Mouse (Mus musculus) spleen, adult 2 months (tissue): Measurements from ENCODE around the gene Tm6sf2. TPM values are rescaled to one million over a fixed set of nuclear protein-coding genes. Genes with fewer than 3 reads are reported as not detected.

Experiments used
- DNase-seq, 2 experiments: peaks; one replicate each; pipeline versions ENCODE4 v3.0.0 to v3.0.0-alpha.2; 2012 to 2021; ENCODE audit warnings: low spot score in 2 of 2, low read depth in 1 of 2
- H3K27ac ChIP-seq: fragments of 200-500 bp; 2 replicates; pipeline ENCODE4 v1.5.1; 2012; ENCODE audit warnings: low read length, inconsistent platforms; ENCODE audit not compliant: insufficient read depth
- H3K27me3 ChIP-seq: fragments of 200-500 bp; 2 replicates; pipeline ENCODE4 v1.6.1; 2012; ENCODE audit warnings: mild to moderate bottlenecking, moderate library complexity, low read length, inconsistent platforms; ENCODE audit not compliant: control insufficient read depth, insufficient read depth
- H3K36me3 ChIP-seq: fragments of 200-500 bp; 2 replicates; pipeline ENCODE4 v1.6.1; 2012; ENCODE audit warnings: mild to moderate bottlenecking, low read length, inconsistent platforms; ENCODE audit not compliant: control insufficient read depth, insufficient read depth
- H3K4me1 ChIP-seq: fragments of 200-500 bp; 2 replicates; pipeline ENCODE4 v1.6.1; 2011; ENCODE audit warnings: inconsistent platforms; ENCODE audit not compliant: control insufficient read depth, insufficient read depth, insufficient read length
- H3K4me3 ChIP-seq: fragments of 200-500 bp; 2 replicates; pipeline ENCODE4 v1.5.1; 2011; ENCODE audit warnings: mild to moderate bottlenecking, inconsistent platforms; ENCODE audit not compliant: insufficient read depth, insufficient read length; ENCODE audit errors: extremely low read depth
- CTCF ChIP-seq: fragments of 200-500 bp; IDR thresholded peaks from 2 replicates; pipeline ENCODE4 v1.5.1; 2011; ENCODE audit warnings: mild to moderate bottlenecking, inconsistent platforms; ENCODE audit not compliant: insufficient read depth, insufficient read length, insufficient replicate concordance; ENCODE audit errors: extremely low read depth
- POLR2A ChIP-seq: fragments of 200-500 bp; IDR thresholded peaks from 2 replicates; pipeline ENCODE4 v1.6.1; 2011; ENCODE audit warnings: low read depth, low read length, inconsistent platforms
- WGBS: fragments of 180-500 bp; shearing (Covaris S2); methylation state at CpG from one replicate; pipeline ENCODE4 v1.1.7; 2018; 5-methylcytosine and 5-hydroxymethylcytosine counted together
- polyA plus RNA-seq: library from polyadenylated mRNA; depleted of rRNA; stranded (reverse); fragments of >200 nt; gene quantifications from 2 replicates; pipeline ENCODE4 v1.2.3, GENCODE M21; 2012; rRNA removed

Tm6sf2 gene
- 2.0 and 2.3 TPM in 2 replicates for polyA plus RNA-seq

GRCm38 (mm10) chr8:70072441-70073069 lies at the start of gene Tm6sf2:
TSS of gene Tm6sf2 (plus strand) at chr8:70072924.
- DNase-seq = no peak
- Histone ChIP-seq H3K27me3 (no peaks in the 10 kb centered on the region), H3K4me3 (no peak within 1 kb of the TSS), H3K36me3 (peaks cover 20% of the 10 kb centered on the region), H3K4me1 (peaks cover 3% of the 10 kb centered on the region; the same call in 1 of the 2 replicates), H3K27ac (no peak within 1 kb of the TSS)
- no peak for TF ChIP-seq CTCF
- no peak for TF ChIP-seq POLR2A
- 16% methylated on average over 24 of the region's 27 CpGs for WGBS

DNA sequence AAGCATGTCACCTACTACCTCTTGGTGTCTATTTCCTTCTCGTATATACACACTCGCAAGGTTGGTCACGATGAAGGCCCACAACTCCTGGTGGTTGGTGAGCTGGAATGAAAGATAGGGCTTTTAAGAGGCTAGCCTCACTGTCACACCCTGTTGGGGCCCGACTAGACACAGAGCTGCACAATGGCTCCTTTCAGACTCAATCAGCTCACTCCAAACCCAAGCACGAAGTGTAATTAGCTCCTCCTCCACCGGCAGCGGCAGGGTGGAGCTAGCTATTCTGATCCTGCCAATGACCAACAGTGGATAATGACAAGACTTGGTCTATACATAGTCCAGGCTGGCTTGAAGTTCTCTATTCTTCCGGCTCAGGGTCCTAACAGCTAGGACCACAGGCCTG lies 49.1 kb upstream of the Tm6sf2 start:
- no peak for DNase-seq
- TF ChIP-seq CTCF (no peak), POLR2A (no peak)
- Histone ChIP-seq H3K27me3 (no peaks in the 10 kb centered on the region), H3K4me1 (no peaks in the 10 kb centered on the region), H3K4me3 (no peak overlapping the region), H3K27ac (no peak overlapping the region), H3K36me3 (peaks cover 85% of the 10 kb centered on the region)
- WGBS = 88% methylated on average over 8 of the region's 8 CpGs

GRCm38 (mm10) chr8:70026151-70026550 lies 46.6 kb upstream of the Tm6sf2 start:
- 95% methylated on average over 2 of the region's 2 CpGs for WGBS
- no peak for DNase-seq
- no peaks in the 10 kb centered on the region for H3K27me3 ChIP-seq
- H3K4me3 ChIP-seq = no peak overlapping the region
- TF ChIP-seq CTCF (no peak), POLR2A (no peak)
- no peaks in the 10 kb centered on the region for H3K4me1 ChIP-seq
- H3K36me3 ChIP-seq = peaks cover 76% of the 10 kb centered on the region
- no peak overlapping the region for H3K27ac ChIP-seq

GRCm38 (mm10) chr8:70030255-70030654 lies 42.5 kb upstream of the Tm6sf2 start:
- H3K27me3 ChIP-seq = no peaks in the 10 kb centered on the region
- H3K36me3 ChIP-seq = peaks cover 45% of the 10 kb centered on the region
- no peak for TF ChIP-seq POLR2A
- no peak for TF ChIP-seq CTCF
- H3K4me1 ChIP-seq = no peaks in the 10 kb centered on the region
- H3K27ac ChIP-seq = no peak overlapping the region
- DNase-seq = no peak
- H3K4me3 ChIP-seq = no peak overlapping the region
- WGBS = 89% methylated on average over 1 of the region's 1 CpGs

DNA sequence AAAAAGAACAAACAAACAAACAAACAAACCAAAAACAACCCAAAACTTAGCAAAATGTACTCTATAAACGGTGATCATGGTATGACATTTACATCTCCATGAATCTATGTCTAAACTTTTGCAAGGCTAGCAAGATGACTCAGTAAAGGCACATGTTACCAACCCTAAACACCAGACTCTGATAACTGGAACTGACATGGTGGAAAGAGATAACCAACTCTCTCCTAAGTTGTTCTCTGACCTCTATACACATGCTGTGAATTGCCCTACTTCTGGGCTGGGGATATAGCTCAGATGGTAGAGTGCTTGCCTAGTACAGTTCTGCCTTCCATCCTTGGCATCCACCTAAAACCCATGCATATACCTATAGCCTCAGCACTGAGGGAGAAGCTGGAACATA lies 34.7 kb upstream of the Tm6sf2 start:
- WGBS = 85% methylated on average over 1 of the region's 1 CpGs
- TF ChIP-seq CTCF = no peak
- no peak for TF ChIP-seq POLR2A

DNA sequence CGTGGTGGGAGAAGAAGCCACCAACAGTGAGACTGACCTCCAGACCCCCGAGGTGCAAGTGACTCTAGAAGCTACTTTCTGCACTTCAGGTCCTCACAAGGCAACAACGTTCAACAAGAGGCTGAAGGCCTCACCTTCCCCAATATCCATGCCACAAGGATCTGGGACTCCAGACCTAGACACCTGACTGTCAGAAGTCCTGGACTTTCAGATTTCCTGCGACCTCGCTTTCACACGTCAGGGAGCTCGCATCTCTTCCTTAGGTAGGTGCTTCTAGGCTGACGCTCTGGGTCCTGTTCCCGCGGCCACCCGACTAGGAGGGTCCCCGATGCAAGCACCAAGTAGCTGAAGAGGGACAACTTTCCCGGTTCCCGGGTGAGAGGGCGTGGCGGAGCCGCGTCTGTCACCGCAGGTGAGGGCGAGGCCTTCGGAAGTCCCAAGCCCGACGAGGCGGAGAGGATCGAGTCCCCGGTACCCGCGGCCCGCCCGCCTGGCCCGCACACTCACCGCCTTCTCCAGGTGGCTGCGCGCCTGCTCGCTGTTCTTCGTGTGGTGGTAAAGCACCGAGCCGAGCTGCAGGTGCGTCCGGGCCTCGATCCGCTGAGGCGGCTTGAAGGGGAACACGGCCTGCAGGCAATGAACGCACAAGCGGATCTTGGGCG lies 30.7 kb upstream of the Tm6sf2 start:
- Histone ChIP-seq H3K36me3 (no peaks in the 10 kb centered on the region), H3K4me3 (peak overlapping the region; percentile 78), H3K27ac (peak overlapping the region; percentile 60), H3K4me1 (peaks cover 9% of the 10 kb centered on the region; the same call in 1 of the 2 replicates), H3K27me3 (no peaks in the 10 kb centered on the region)
- peak in 1 of 2 experiments; percentile 22 for DNase-seq
- TF ChIP-seq CTCF (no peak), POLR2A (no peak)
- WGBS = 1% methylated on average over 46 of the region's 47 CpGs

More for the DNA sequence above, 34.7 kb upstream of the Tm6sf2 start:
- H3K4me1 ChIP-seq = peaks cover 6% of the 10 kb centered on the region; the same call in 1 of the 2 replicates
- DNase-seq = no peak
- no peaks in the 10 kb centered on the region for H3K27me3 ChIP-seq
- peaks cover 2% of the 10 kb centered on the region; the same call in 1 of the 2 replicates for H3K36me3 ChIP-seq
- H3K4me3 ChIP-seq = no peak overlapping the region
- no peak overlapping the region for H3K27ac ChIP-seq

DNA sequence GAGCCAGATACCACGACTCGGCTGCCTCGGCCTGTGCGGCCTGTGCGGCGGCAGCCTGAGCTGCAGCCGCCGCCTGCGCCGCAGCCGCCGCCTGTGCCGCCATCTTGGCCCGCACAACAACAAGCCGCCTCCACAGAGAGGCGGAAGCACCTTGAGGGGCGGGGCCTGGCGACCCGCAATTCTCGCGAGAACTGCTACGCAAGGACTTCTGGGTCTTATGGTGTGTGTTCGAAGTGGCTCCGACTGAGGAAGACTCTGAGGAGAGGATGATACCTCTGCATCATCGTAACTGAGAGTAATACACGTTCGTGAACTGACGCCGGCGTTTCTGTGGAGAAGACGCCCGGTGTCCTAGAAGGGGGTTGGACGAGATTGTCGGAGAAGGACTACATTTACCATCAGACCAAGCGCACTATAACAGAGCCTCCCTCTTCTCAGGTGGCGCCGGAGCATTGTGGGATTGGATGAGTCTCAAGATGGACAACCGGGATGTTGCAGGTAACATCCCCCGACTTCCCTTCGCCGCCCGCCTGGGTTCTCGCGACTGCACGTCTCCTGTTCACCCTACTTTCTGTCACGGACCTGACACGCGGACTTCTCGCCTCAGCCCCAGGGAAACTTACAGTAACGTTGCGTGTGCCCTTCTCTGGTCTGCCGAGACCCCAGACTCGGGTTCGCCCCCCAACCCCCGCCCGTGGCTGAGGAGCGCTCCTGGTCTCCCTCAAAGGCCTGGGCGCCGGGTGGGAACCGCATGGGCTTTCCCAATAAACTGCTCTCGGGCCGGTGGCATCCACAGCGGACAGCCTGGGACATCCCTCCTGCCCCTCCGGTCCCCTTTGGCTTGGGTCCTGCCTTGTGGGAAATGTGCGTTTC lies 29.9 kb upstream of the Tm6sf2 start, which contains the start of the genes Mau2 and Sugp1:
Gene Mau2, minus strand, starts transcription at position 152 of the 873 bp plus-strand sequence.
Gene Sugp1, plus strand, starts transcription at position 231 of the 873 bp plus-strand sequence.
- under 1% methylated on average over 65 of the region's 65 CpGs for WGBS
- DNase-seq = peak; percentile 96
- Histone ChIP-seq H3K4me3 (peak within 1 kb of the TSS; percentile 78), H3K4me1 (peaks cover 9% of the 10 kb centered on the region; the same call in 1 of the 2 replicates), H3K27ac (peak within 1 kb of the TSS; percentile 91), H3K36me3 (no peaks in the 10 kb centered on the region), H3K27me3 (no peaks in the 10 kb centered on the region)
- TF ChIP-seq POLR2A (peak; percentile 89), CTCF (no peak)
